Mouse (Mus musculus) B cell, adult 67 days (primary cell): ENCODE results near the gene Gm10999. TPM values are rescaled to one million over a fixed set of nuclear protein-coding genes. Genes with fewer than 3 reads are reported as not detected.

Source experiments
- total RNA-seq, 2 experiments: library from RNA; stranded (reverse); gene quantifications; 4 replicates each; pipeline ENCODE4 v1.2.4; 2023

Gm10999 gene
- total RNA-seq = not detected

GRCm38 (mm10) chr8:129131561-129131960 lies at the start of gene Gm10999:
Gene Gm10999, minus strand, starts transcription at chr8:129131661.

Other genes starting within 250 kb of the Gm10999 start
- gene Ccdc7a, start 66.1 kb downstream of the Gm10999 start, total RNA-seq = not detected
- not detected for gene Ccdc7b, start 64.5 kb downstream of the Gm10999 start, total RNA-seq
- 10 to 100 TPM in 1 of 2 experiments, 1 to 10 TPM in 1; 9.5 to 15.1 TPM for gene 2610044O15Rik8, start 102.7 kb upstream of the Gm10999 start, total RNA-seq